Mouse (Mus musculus) embryonic facial prominence, embryonic 14.5 days (tissue): ENCODE data around the gene Fibp. TPM values are rescaled to one million over a fixed set of nuclear protein-coding genes. Genes with fewer than 3 reads are reported as not detected.

Source experiments
- ATAC-seq: fragments of 200-750 bp; cut with Nextera tagmentation; 2 replicates; pipeline ENCODE4 v1.8.0; 2017; ENCODE audit warnings: low read depth, moderate number of reproducible peaks, moderate TSS enrichment
- DNase-seq: peaks from one replicate; pipeline ENCODE4 v3.0.0-alpha.2; 2015; ENCODE audit warnings: low spot score
- H3K27ac ChIP-seq: fragments of 300-500 bp; sonication (generic); replicated peaks from 2 replicates; pipeline ENCODE4 v1.5.1; 2014; ENCODE audit warnings: low read depth, mild to moderate bottlenecking, low read length, moderate library complexity
- H3K27me3 ChIP-seq: fragments of 300-500 bp; sonication (generic); replicated peaks from 2 replicates; pipeline ENCODE4 v1.6.1; 2014; ENCODE audit warnings: low read length; ENCODE audit not compliant: control insufficient read depth, insufficient read depth
- H3K36me3 ChIP-seq: fragments of 300-500 bp; sonication (generic); 2 replicates; pipeline ENCODE4 v1.6.1; 2014; ENCODE audit warnings: low read length, mixed read lengths; ENCODE audit not compliant: control insufficient read depth, insufficient read depth
- H3K4me1 ChIP-seq: fragments of 300-500 bp; sonication (generic); 2 replicates; pipeline ENCODE4 v1.6.1; 2014; ENCODE audit warnings: antibody characterized with exemption, low read length; ENCODE audit not compliant: control insufficient read depth, insufficient read depth
- H3K4me2 ChIP-seq: fragments of 300-500 bp; sonication (generic); 2 replicates; pipeline ENCODE4 v1.6.1; 2014; ENCODE audit warnings: low read depth, mild to moderate bottlenecking, low read length, moderate library complexity, mixed read lengths
- H3K4me3 ChIP-seq: fragments of 300-500 bp; sonication (generic); 2 replicates; pipeline ENCODE4 v1.5.1; 2014; ENCODE audit warnings: low read depth, mild to moderate bottlenecking, low read length
- H3K9ac ChIP-seq: fragments of 300-500 bp; sonication (generic); 2 replicates; pipeline ENCODE4 v1.6.1; 2014; ENCODE audit warnings: low read depth, mild to moderate bottlenecking, low read length, moderate library complexity, mixed read lengths
- H3K9me3 ChIP-seq: fragments of 300-500 bp; sonication (generic); 2 replicates; pipeline ENCODE4 v1.6.1; 2016; ENCODE audit warnings: low read length; ENCODE audit not compliant: control insufficient read depth
- WGBS: fragments of 180-500 bp; shearing (Covaris S2); extraction: QIAGEN DNeasy Blood & Tissue Kit; methylation state at CpG from one replicate; pipeline ENCODE4 v1.1.7; 2014; 5-methylcytosine and 5-hydroxymethylcytosine counted together
- polyA plus RNA-seq: library from polyadenylated mRNA; unstranded; fragments of >200 nt; fragmentation: Nextera tagmentation; extraction: Ambion mirVana; gene quantifications from 2 replicates; pipeline ENCODE4 v1.2.1, GENCODE M21; 2014

Fibp gene
- polyA plus RNA-seq, 1 experiment from 2014 or later, result 75.0 TPM

GRCm38 (mm10) chr19:5465037-5465436 is 4.6 kb downstream of the Fibp start:
- ATAC-seq, result no peak
- H3K9ac ChIP-seq, result no peak overlapping the region
- no peaks in the 10 kb centered on the region for H3K27me3 ChIP-seq
- H3K4me2 ChIP-seq, result no peak overlapping the region
- H3K9me3 ChIP-seq, result no peaks in the 10 kb centered on the region
- no peak overlapping the region for H3K4me3 ChIP-seq
- no peak for DNase-seq
- peaks cover 53% of the 10 kb centered on the region for H3K36me3 ChIP-seq
- peaks cover 10% of the 10 kb centered on the region for H3K4me1 ChIP-seq
- no peak overlapping the region for H3K27ac ChIP-seq
- WGBS, result 94% methylated on average over 8 of the region's 8 CpGs

- ATAC-seq (no peak), DNase-seq (no peak)
- H3K4me1 ChIP-seq, result 0 out of 2 replicates have a peak, but pooled peaks cover 3% of the 10 kb centered on the region
- 92% methylated on average over 6 of the region's 6 CpGs for WGBS
- H3K27me3 ChIP-seq, result no peaks in the 10 kb centered on the region
- H3K4me3 ChIP-seq, result no peak overlapping the region
- no peak overlapping the region for H3K27ac ChIP-seq
- H3K36me3 ChIP-seq, result peaks cover 53% of the 10 kb centered on the region
- no peak overlapping the region for H3K9ac ChIP-seq
- H3K9me3 ChIP-seq, result no peaks in the 10 kb centered on the region
- H3K4me2 ChIP-seq, result no peak overlapping the region
Observed at GRCm38 (mm10) chr19:5466916-5467500, 6.6 kb downstream of the Fibp start.

- Histone ChIP-seq H3K4me2 (no peak within 1 kb of the TSS), H3K9ac (no peak within 1 kb of the TSS), H3K4me3 (no peak within 1 kb of the TSS), H3K36me3 (peaks cover 42% of the 10 kb centered on the region), H3K9me3 (no peaks in the 10 kb centered on the region), H3K27me3 (no peaks in the 10 kb centered on the region), H3K27ac (no peak within 1 kb of the TSS), H3K4me1 (0 out of 2 replicates have a peak, but pooled peaks cover 3% of the 10 kb centered on the region)
- WGBS, result 51% methylated on average over 5 of the region's 5 CpGs
- ATAC-seq (no peak), DNase-seq (no peak)
Observed at GRCm38 (mm10) chr19:5468374-5468773, 8.0 kb downstream of the Fibp start, which contains the start of gene Ctsw. Ctsw (minus strand) TSS chr19:5468507.

- H3K9ac ChIP-seq, result 0 out of 2 replicates have a peak overlapping the region, but pooled peaks have one; percentile 46
- 32% methylated on average over 5 of the region's 5 CpGs for WGBS
Observed at GRCm38 (mm10) chr19:5471846-5472245, 11.4 kb downstream of the Fibp start.

GRCm38 (mm10) chr19:5472857-5473256 is 12.4 kb downstream of the Fibp start:
- Histone ChIP-seq H3K9me3 (no peaks in the 10 kb centered on the region), H3K27me3 (no peaks in the 10 kb centered on the region), H3K4me3 (no peak overlapping the region), H3K9ac (no peak overlapping the region), H3K27ac (peak overlapping the region; percentile 85; the same call in 1 of the 2 replicates), H3K4me2 (0 out of 2 replicates have a peak overlapping the region, but pooled peaks have one; percentile 82), H3K36me3 (peaks cover 19% of the 10 kb centered on the region), H3K4me1 (peaks cover 10% of the 10 kb centered on the region)
- WGBS, result 77% methylated on average over 3 of the region's 3 CpGs
- ATAC-seq (no peak), DNase-seq (no peak)

More at GRCm38 (mm10) chr19:5471846-5472245, 11.4 kb downstream of the Fibp start:
- Histone ChIP-seq H3K27me3 (no peaks in the 10 kb centered on the region), H3K4me3 (no peak overlapping the region), H3K36me3 (peaks cover 20% of the 10 kb centered on the region), H3K4me2 (no peak overlapping the region), H3K27ac (no peak overlapping the region), H3K9me3 (no peaks in the 10 kb centered on the region), H3K4me1 (peaks cover 10% of the 10 kb centered on the region)
- ATAC-seq (no peak), DNase-seq (peak; percentile 48)

GRCm38 (mm10) chr19:5473720-5474119 is 13.3 kb downstream of the Fibp start, which contains the start of gene Efemp2:
Efemp2 (plus strand) TSS chr19:5473954.
- H3K36me3 ChIP-seq, result peaks cover 25% of the 10 kb centered on the region
- peak within 1 kb of the TSS; percentile 73 for H3K4me3 ChIP-seq
- ATAC-seq (peak; percentile 73), DNase-seq (peak; percentile 95)
- peak within 1 kb of the TSS; percentile 85 for H3K27ac ChIP-seq
- peak within 1 kb of the TSS; percentile 87 for H3K9ac ChIP-seq
- H3K4me1 ChIP-seq, result peaks cover 10% of the 10 kb centered on the region
- no peaks in the 10 kb centered on the region for H3K27me3 ChIP-seq
- peak within 1 kb of the TSS; percentile 82 for H3K4me2 ChIP-seq
- no peaks in the 10 kb centered on the region for H3K9me3 ChIP-seq
- WGBS, result 2% methylated on average over 16 of the region's 22 CpGs

- peak overlapping the region; percentile 87 for H3K9ac ChIP-seq
- WGBS, result 1% methylated on average over 20 of the region's 68 CpGs
- peak; percentile 70 for ATAC-seq
- DNase-seq, result peak; percentile 58
- peak overlapping the region; percentile 73 for H3K4me3 ChIP-seq
- H3K27me3 ChIP-seq, result no peaks in the 10 kb centered on the region
- H3K27ac ChIP-seq, result peak overlapping the region; percentile 85
- H3K9me3 ChIP-seq, result no peaks in the 10 kb centered on the region
- peaks cover 33% of the 10 kb centered on the region for H3K36me3 ChIP-seq
- H3K4me1 ChIP-seq, result peaks cover 10% of the 10 kb centered on the region
- peak overlapping the region; percentile 82 for H3K4me2 ChIP-seq
Observed at GRCm38 (mm10) chr19:5474281-5475068, 14.1 kb downstream of the Fibp start.

- DNase-seq (no peak), ATAC-seq (no peak)
- Histone ChIP-seq H3K27me3 (no peaks in the 10 kb centered on the region), H3K27ac (peak overlapping the region; percentile 85), H3K9ac (peak overlapping the region; percentile 87), H3K4me3 (peak overlapping the region; percentile 73), H3K4me2 (peak overlapping the region; percentile 82), H3K9me3 (no peaks in the 10 kb centered on the region), H3K36me3 (peaks cover 40% of the 10 kb centered on the region), H3K4me1 (peaks cover 10% of the 10 kb centered on the region)
- 15% methylated on average over 13 of the region's 13 CpGs for WGBS
Observed at GRCm38 (mm10) chr19:5475069-5475714, 14.8 kb downstream of the Fibp start.
